Mouse (Mus musculus): ENCODE data around the gene Nlrp6. TPM values are rescaled to one million over a fixed set of nuclear protein-coding genes. Genes with fewer than 3 reads are reported as not detected.

Gene Nlrp6
- total RNA-seq, 2 experiments from 2014 or later = 0.08 TPM; not detected in 1

GRCm38 (mm10) chr7:140912293-140912692 lies 8.4 kb upstream of the Nlrp6 start:
- no peak for DNase-seq (ENCODE audit: low spot score in 2 of 2)

- DNase-seq (ENCODE audit: low spot score in 2 of 2) = no peak
Observed at GRCm38 (mm10) chr7:140912846-140913482, 7.7 kb upstream of the Nlrp6 start.

DNA sequence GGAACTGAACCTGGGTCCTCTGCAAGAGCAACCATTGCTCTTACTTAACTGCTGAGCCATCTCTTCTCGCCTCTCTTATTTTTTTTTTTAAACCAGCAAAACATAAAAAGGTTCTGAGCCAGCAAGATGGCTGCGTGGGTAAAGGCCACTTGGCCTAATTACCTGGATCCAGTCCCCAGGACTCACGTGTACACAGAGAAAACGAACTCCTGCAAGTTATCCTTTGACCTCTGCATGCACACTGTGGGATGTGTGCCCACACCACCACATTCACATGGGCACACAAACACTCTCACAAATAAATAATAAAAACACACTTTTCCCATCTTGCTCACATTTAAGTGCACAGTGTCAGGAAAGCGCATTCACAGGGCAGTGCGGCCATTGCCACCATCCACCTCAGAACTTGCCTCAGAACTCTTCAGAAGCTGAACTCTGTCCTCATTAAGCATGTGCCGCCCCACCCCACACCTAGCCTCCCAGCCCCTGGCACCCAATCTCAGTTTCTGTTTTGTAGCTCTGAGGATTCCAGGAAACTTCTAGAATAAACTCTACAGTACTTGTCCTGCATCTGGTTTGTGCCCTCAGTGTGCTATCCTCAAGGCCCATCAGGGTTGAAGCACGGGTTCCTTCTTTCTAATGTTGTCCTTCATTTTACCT lies 6.5 kb upstream of the Nlrp6 start:
- no peak for DNase-seq (ENCODE audit: low spot score in 2 of 2)

DNA sequence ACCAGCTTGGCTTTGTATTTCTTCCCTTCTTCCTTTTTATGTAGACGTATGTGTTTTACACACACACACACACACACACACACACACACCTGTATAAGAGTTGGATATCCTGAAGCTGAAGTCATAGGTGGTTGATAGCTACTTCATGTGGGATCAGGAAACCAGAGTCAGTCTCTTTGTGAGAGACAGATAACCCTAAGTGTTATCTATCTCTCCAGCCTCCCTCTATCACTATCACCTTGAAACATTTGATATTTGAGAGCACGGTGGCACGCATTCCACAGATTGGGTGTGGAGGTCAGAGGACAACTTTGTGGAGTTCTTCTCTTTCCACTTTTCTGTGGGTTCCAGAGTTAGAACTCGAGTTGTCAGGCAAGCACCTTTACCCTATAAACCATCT lies 791 bp upstream of the Nlrp6 start:
- no peak for DNase-seq (ENCODE audit: low spot score in 2 of 2)

- DNase-seq (ENCODE audit: low spot score in 2 of 2) = no peak
Observed at GRCm38 (mm10) chr7:140921225-140921975, 698 bp downstream of the Nlrp6 start.

- peak in 1 of 2 experiments; percentile 51 for DNase-seq (ENCODE audit: low spot score in 2 of 2)
Observed at GRCm38 (mm10) chr7:140922398-140923069, 1.8 kb downstream of the Nlrp6 start.

- no peak for DNase-seq (ENCODE audit: low spot score in 2 of 2)
Observed at GRCm38 (mm10) chr7:140923070-140923775, 2.5 kb downstream of the Nlrp6 start.

- DNase-seq (ENCODE audit: low spot score in 2 of 2) = no peak
Observed at GRCm38 (mm10) chr7:140927181-140927580, 6.5 kb downstream of the Nlrp6 start.

DNA sequence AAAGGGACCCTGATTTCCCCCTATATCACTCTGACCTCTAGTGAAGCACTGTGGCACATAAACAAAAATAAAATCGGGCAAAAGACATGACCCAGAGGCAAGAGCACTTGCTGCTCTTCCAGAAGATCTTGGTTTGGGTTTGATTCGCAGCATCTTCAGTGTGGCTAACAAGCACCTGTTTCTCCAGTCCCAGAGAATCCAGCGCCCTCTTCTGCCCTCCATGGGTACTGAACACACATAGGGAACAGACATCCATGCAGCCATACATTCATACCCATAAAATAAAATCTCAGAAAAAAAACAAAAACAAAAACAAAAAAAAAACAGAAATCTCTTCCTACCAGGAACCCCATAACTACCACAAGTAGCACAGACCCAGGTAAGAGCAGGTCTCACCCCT lies 17.7 kb downstream of the Nlrp6 start:
- DNase-seq (ENCODE audit: low spot score in 2 of 2) = no peak

- no peak for DNase-seq (ENCODE audit: low spot score in 2 of 2)
Observed at GRCm38 (mm10) chr7:140938896-140939295, 18.2 kb downstream of the Nlrp6 start.

DNA sequence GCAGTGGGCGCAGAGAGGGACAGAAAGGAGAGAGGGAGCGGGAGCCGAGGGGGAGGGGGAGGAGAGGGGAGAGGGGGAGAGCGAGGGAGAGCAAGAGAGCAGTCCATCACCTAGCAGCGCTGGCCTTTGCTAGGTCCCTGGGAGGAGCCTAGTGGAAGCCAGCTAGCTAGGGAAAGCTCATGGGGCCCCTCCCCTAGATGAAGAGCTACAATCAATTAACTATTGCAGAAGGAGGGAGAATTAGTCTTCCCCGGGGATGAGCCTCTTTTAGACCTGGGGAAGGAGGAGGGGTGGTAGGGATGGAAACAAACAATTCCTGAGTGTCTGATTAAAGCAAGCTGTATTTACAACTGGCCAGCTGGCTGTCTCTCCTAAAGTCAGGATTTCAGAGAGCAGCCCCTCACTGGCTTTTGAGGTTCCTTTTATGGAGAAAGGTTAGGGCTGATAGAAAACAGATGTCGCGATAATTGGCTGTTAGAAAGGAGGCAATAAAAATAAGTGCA lies 19.0 kb downstream of the Nlrp6 start:
- DNase-seq (ENCODE audit: low spot score in 2 of 2) = no peak

GRCm38 (mm10) chr7:140941222-140942051 lies 20.7 kb downstream of the Nlrp6 start, which contains the start of gene Pgghg:
Gene Pgghg (plus strand): TSS chr7:140941391.
- DNase-seq (ENCODE audit: low spot score in 2 of 2) = peak; percentile 80 to 89

- no peak for DNase-seq (ENCODE audit: low spot score in 2 of 2)
Observed at GRCm38 (mm10) chr7:140942341-140942740, 21.6 kb downstream of the Nlrp6 start.

DNA sequence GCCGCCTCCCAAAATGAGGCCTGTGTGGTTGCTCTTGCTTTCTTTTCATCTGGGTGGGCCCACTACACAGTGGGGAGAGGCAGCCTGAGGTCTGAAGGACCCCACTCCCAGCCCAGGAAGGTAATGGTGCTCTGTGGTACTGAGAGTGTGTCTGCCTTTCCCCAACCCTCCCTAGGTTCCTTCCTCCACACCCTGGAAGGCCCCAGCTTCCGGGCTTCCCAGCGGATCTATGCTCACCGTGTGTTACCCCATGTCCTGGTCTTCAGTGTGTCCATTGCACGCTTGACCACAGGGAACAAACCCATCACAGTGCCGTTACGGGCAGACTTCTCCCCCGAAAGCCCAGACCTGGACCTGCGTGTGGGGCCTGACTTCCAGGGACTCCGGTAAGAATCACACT lies 22.1 kb downstream of the Nlrp6 start:
- DNase-seq (ENCODE audit: low spot score in 2 of 2) = no peak

- DNase-seq (ENCODE audit: low spot score in 2 of 2) = no peak
Observed at GRCm38 (mm10) chr7:140943356-140943755, 22.7 kb downstream of the Nlrp6 start.

DNA sequence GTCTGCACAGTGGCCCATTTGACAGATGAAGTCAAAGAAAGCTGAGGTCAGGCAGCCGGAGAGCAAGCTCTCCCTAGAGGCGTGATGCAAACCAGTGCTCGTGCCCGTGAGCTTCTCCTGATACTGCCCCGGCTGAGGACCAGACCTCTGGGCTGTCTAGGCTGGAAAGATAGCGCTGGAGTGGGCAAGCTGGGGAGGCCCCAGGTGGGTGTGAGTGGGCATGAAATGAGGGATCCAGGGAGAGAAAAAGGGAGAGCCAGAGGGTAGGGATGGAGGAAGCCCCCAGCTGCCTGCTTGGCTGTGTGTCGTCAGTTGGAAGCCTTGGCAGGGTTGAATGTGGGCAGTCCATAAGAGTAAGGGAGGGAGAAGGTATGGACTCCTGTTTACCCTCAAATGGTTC lies 23.5 kb downstream of the Nlrp6 start:
- DNase-seq (ENCODE audit: low spot score in 2 of 2) = no peak

DNA sequence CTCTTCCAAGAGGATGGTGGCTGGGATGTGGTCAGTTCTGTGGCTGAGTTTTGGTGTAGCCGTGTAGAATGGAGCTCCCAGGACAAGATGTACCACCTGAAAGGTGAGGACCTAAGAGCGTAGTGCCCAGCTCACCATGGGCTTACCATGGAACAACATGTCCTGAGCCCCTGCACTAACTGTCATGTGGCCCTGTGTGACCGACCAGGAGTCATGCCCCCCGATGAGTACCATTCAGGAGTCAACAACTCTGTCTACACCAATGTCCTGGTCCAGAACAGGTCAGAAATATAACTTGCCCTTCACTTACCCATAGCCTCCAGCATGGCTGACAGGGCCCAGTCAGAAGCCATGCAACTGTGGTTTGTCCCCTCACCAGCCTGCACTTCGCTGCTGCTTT lies 24.5 kb downstream of the Nlrp6 start:
- DNase-seq (ENCODE audit: low spot score in 2 of 2) = no peak

DNA sequence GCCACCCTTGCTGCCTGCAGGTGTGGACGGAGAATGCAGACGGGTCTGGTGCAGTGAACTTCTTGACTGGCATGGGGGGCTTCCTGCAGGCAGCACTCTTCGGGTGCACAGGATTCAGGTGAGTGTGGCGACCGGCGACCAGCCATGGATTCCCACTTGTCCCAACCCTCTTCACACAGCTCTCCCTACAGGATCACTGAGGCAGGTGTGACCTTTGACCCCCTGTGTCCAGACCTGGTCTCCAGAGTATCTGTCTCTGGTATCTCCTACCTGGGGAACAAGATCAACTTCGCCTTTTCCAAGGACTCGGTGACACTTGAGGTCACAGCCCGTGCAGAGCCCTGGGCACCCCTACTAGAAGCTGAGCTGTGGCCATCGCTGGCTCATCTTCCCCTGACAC lies 25.6 kb downstream of the Nlrp6 start:
- no peak for DNase-seq (ENCODE audit: low spot score in 2 of 2)

DNA sequence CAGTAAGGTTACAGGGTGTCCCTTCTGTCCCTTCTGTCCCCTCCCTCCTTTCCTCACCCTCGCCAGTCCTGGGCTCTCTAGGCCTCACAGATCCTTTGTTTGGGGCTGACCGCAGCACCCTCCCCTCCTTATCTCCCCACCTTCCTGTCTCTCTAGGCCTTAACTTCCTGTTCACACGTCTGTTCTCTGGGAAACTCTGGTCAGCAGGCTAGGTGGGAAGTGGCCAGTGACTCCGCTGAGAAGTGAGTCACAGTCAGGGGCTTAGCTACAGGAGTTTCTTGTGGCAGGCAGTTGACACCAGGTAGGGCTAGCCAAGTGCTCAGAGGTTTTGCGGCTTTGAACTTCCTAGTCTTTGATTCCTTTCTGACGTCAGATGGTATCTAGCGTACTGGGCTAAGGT lies 26.3 kb downstream of the Nlrp6 start:
- DNase-seq (ENCODE audit: low spot score in 2 of 2) = no peak

DNA sequence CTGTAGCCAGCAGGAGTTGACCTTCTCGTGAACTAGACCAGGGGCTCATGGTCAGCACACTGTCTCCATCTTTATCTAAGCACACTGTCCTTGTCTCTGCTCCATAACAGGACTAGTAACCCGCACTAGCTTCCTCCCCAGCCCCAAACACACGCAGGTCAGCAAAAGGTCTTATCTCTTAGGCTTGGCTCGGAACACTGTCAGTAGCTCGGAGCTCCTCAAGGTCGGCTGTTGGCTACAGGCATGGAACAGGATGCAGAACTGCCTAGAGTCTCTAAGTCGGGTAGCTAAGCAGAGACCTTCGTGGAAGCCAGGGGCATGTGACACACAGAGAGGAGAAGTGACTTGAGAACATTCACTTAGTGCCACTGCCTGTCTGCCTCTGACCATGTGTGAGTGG lies 27.5 kb downstream of the Nlrp6 start:
- no peak for DNase-seq (ENCODE audit: low spot score in 2 of 2)

Data from gastrocnemius, postnatal 4 days (tissue).